Mouse (Mus musculus): Measurements from ENCODE around the gene Hid1.

DNA sequence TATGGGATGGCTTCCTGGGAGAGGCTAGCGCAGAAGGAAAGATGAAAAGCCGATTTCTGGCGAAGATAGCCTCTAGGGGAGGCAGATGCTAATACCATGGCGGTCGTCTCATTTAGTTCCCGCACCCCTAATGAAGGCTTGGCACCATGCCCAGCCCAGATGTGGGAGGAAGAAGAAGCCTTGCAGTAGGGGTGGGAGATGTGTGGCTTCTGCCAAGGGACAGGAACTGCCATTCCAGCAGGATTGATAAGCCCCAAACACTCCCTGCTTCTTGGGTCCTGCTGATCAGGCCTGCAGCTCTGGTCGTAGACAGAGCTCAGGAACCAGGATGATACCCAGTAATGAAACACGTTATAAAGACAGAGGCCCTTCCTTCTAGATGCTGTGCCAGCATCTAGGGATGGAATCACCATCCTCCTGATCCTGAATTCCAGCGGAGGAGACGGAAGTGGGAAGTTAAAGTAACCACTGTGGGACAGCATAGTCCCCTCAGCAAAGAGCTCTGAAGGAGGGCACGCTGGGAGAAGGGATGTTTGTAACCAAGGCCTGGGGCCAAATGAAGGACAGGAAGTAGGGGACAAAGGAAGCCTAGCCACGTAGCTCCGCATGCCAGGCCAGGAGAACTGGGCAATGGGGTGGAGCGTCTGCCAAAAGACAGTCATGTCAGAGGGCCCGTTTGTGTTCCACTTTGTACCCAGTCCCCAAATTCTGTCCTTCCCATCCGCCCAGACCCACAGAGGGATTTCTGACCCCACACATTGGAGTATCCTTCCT lies 16.3 kb upstream of the Hid1 start:
- TF ChIP-seq CTCF (IDR thresholded peaks at IDR 0.05; ENCODE audit: control insufficient read depth, insufficient read depth, insufficient read length) (no peak), USF1 (IDR thresholded peaks at IDR 0.05; ENCODE audit: low read depth) (no peak)

All from C2C12 (cell line).